Mouse (Mus musculus) kidney, postnatal 0 days (tissue): Measurements from ENCODE around the gene Ttc38. TPM values are rescaled to one million over a fixed set of nuclear protein-coding genes. Genes with fewer than 3 reads are reported as not detected.
A peak's percentile ranks its signal among the peaks of the same experiment; 100 is the strongest.

Experiments used
- ATAC-seq: fragments of 200-750 bp; cut with Nextera tagmentation; replicated peaks from 2 replicates; pipeline ENCODE4 v1.8.0; 2017; ENCODE audit warnings: low read depth, moderate number of reproducible peaks, moderate TSS enrichment, moderate library complexity; ENCODE audit not compliant: low FRiP score
- DNase-seq: peaks from one replicate; pipeline ENCODE4 v3.0.0-alpha.2; 2016; ENCODE audit warnings: low spot score
- H3K27ac ChIP-seq: fragments of 300-500 bp; sonication (generic); 2 replicates; pipeline ENCODE4 v1.5.1; 2014; ENCODE audit warnings: mild to moderate bottlenecking
- H3K27me3 ChIP-seq: fragments of 300-500 bp; sonication (generic); 2 replicates; pipeline ENCODE4 v1.6.1; 2014; ENCODE audit warnings: low read length, mixed read lengths; ENCODE audit not compliant: insufficient read depth
- H3K36me3 ChIP-seq: fragments of 300-500 bp; sonication (generic); 2 replicates; pipeline ENCODE4 v1.6.1; 2014; ENCODE audit warnings: low read length, mixed read lengths; ENCODE audit not compliant: insufficient read depth
- H3K4me1 ChIP-seq: fragments of 300-500 bp; sonication (generic); replicated peaks from 2 replicates; pipeline ENCODE4 v1.6.1; 2014; ENCODE audit warnings: antibody characterized with exemption, low read length, mixed read lengths; ENCODE audit not compliant: insufficient read depth
- H3K4me2 ChIP-seq: fragments of 300-500 bp; sonication (generic); 2 replicates; pipeline ENCODE4 v1.6.1; 2014; ENCODE audit warnings: mild to moderate bottlenecking, low read length, moderate library complexity, mixed read lengths
- H3K4me3 ChIP-seq: fragments of 300-500 bp; sonication (generic); replicated peaks from 2 replicates; pipeline ENCODE4 v1.5.1; 2014; ENCODE audit warnings: low read depth, low read length
- H3K9ac ChIP-seq: fragments of 300-500 bp; sonication (generic); 2 replicates; pipeline ENCODE4 v1.6.1; 2014; ENCODE audit warnings: low read depth, low read length
- H3K9me3 ChIP-seq: fragments of 300-500 bp; sonication (generic); replicated peaks from 2 replicates; pipeline ENCODE4 v1.6.1; 2016; ENCODE audit warnings: low read length, inconsistent platforms, mixed read lengths
- CTCF ChIP-seq: IDR thresholded peaks from 2 replicates; pipeline ENCODE4 v1.5.1; 2016; ENCODE audit warnings: antibody characterized with exemption, low read depth, mild to moderate bottlenecking, moderate library complexity
- WGBS: fragments of 180-500 bp; shearing (Covaris S2); extraction: QIAGEN DNeasy Blood & Tissue Kit; methylation state at CpG from one replicate; pipeline ENCODE4 v1.1.7; 2014; 5-methylcytosine and 5-hydroxymethylcytosine counted together
- polyA plus RNA-seq: library from polyadenylated mRNA; unstranded; fragments of >200 nt; fragmentation: Nextera tagmentation; extraction: Ambion mirVana; gene quantifications from 2 replicates; pipeline ENCODE4 v1.2.1, GENCODE M21; 2015

Ttc38 gene
- polyA plus RNA-seq, 1 experiment from 2014 or later, result 8.7 TPM

DNA sequence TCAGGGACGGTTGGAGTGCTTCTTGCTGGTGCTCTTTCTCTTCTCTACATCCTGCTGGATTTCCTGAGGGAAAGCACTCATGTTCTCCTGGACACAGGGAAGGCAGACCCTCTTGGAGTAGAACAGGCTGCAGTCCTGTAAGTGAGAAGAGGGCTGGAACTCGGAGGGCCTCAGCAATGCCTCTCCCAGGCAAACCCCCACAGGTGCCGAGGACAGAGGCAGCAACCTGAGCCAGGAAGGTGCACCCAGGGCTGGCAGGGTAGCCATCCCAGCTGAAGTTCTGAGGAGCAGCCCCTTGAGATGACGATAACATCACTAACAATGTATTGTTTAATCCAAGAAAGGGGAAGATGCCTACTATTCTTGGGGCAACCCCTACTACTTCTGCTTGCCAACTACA, 24.7 kb upstream of the Ttc38 start:
- Histone ChIP-seq H3K9me3 (no peaks in the 10 kb centered on the region), H3K9ac (no peak overlapping the region), H3K4me3 (no peak overlapping the region), H3K4me1 (no peaks in the 10 kb centered on the region), H3K36me3 (no peaks in the 10 kb centered on the region), H3K4me2 (no peak overlapping the region), H3K27me3 (no peaks in the 10 kb centered on the region), H3K27ac (no peak overlapping the region)
- 78% methylated on average over 4 of the region's 4 CpGs for WGBS
- ATAC-seq, result no peak
- no peak for DNase-seq
- TF ChIP-seq CTCF, result no peak

DNA sequence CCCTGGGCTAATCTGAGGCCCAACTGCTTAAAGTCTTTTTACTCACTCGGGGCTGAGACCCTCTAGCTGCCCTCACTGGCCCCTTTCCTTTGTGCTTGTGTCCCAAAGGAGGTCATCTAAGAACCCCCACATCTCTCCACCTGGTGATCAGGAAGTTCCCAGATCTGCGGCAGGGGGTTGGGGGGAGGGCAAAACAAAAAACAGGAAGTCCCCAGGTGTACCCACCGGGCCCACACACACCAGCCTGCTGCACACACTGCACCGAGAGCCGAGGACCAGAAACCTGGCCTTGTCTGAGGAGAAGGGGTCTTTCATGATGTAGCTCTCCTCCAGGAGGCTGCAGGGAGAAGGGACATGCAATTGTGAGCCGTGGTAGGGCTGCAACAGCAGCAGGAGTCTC, 24.1 kb upstream of the Ttc38 start:
- H3K4me3 ChIP-seq, result no peak overlapping the region
- WGBS, result 85% methylated on average over 6 of the region's 6 CpGs

DNA sequence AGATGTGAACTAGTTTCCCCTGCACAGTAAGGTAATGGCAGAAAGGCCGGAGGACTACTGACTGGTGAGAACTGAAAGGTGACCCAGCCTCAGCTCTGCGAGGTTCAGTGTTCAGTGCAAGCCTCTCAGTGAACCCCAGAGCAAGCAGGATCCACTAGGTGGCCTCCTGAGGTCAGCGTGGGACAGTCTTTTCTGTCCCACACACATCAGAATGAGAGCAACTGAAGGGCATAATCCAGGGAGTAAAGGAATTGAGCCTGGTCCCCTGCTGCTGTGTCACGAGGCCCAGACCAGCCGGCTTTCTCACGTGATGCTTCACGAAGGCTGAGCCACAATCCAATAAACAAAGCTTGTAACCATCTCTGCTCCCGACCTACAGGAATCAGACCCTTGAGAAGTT, 23.7 kb upstream of the Ttc38 start:
- ATAC-seq (no peak), DNase-seq (no peak)
- TF ChIP-seq CTCF, result no peak
- Histone ChIP-seq H3K4me2 (no peak overlapping the region), H3K9ac (no peak overlapping the region), H3K27ac (no peak overlapping the region), H3K4me1 (no peaks in the 10 kb centered on the region), H3K36me3 (no peaks in the 10 kb centered on the region), H3K27me3 (no peaks in the 10 kb centered on the region), H3K4me3 (no peak overlapping the region), H3K9me3 (no peaks in the 10 kb centered on the region)
- 64% methylated on average over 8 of the region's 8 CpGs for WGBS

More for the DNA sequence above, 24.1 kb upstream of the Ttc38 start:
- Histone ChIP-seq H3K9ac (no peak overlapping the region), H3K9me3 (no peaks in the 10 kb centered on the region), H3K27me3 (no peaks in the 10 kb centered on the region), H3K4me2 (no peak overlapping the region), H3K36me3 (no peaks in the 10 kb centered on the region), H3K27ac (no peak overlapping the region), H3K4me1 (no peaks in the 10 kb centered on the region)
- TF ChIP-seq CTCF, result no peak
- ATAC-seq (no peak), DNase-seq (no peak)

DNA sequence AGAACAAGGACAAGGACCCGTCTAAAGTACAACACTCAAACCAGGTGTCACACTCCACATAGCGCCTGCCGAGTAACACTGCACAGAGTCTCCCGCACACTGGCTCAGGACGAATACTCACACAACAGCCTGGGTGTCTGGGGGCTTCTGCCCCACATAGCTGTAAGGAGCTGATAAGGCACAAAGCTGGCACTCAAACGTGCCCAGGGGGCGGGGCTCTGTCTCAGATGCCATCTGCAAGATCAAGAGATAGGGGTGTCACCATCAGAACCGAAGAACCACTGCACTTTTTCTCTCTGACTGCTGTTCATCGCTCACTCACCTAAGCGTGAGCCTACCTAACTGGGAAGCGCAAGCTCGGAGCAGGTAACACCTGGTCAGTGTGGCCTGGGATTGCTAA, 23.0 kb upstream of the Ttc38 start:
- ATAC-seq (no peak), DNase-seq (no peak)
- H3K27me3 ChIP-seq, result no peaks in the 10 kb centered on the region
- no peaks in the 10 kb centered on the region for H3K36me3 ChIP-seq
- no peak for TF ChIP-seq CTCF
- H3K4me1 ChIP-seq, result no peaks in the 10 kb centered on the region
- H3K9me3 ChIP-seq, result no peaks in the 10 kb centered on the region
- H3K4me2 ChIP-seq, result no peak overlapping the region
- WGBS, result 85% methylated on average over 12 of the region's 12 CpGs
- H3K4me3 ChIP-seq, result no peak overlapping the region
- H3K9ac ChIP-seq, result no peak overlapping the region
- no peak overlapping the region for H3K27ac ChIP-seq

DNA sequence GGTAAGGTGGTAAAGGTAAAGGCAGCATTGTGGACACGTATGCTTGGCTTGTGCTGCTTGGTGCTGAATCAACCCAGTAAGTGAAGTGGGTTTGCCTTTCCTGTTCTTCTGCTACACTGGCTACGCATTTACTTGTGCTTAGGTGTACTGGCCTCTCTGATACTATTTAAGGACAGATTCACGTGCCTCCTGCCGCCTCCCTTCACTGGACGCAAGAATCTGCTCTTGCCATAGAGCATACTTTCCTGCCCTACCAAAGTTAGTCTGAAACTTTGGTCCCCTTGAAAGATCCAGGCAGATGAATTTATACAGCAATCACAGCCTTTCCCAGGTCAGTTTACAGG, 21.7 kb upstream of the Ttc38 start:
- Histone ChIP-seq H3K9ac (peak overlapping the region; percentile 83), H3K27me3 (no peaks in the 10 kb centered on the region), H3K9me3 (no peaks in the 10 kb centered on the region), H3K4me2 (peak overlapping the region; percentile 85), H3K4me1 (no peaks in the 10 kb centered on the region), H3K4me3 (no peak overlapping the region), H3K36me3 (no peaks in the 10 kb centered on the region), H3K27ac (peak overlapping the region; percentile 92; the same call in 1 of the 2 replicates)
- TF ChIP-seq CTCF, result no peak
- WGBS, result 61% methylated on average over 5 of the region's 5 CpGs
- ATAC-seq (no peak), DNase-seq (no peak)

DNA sequence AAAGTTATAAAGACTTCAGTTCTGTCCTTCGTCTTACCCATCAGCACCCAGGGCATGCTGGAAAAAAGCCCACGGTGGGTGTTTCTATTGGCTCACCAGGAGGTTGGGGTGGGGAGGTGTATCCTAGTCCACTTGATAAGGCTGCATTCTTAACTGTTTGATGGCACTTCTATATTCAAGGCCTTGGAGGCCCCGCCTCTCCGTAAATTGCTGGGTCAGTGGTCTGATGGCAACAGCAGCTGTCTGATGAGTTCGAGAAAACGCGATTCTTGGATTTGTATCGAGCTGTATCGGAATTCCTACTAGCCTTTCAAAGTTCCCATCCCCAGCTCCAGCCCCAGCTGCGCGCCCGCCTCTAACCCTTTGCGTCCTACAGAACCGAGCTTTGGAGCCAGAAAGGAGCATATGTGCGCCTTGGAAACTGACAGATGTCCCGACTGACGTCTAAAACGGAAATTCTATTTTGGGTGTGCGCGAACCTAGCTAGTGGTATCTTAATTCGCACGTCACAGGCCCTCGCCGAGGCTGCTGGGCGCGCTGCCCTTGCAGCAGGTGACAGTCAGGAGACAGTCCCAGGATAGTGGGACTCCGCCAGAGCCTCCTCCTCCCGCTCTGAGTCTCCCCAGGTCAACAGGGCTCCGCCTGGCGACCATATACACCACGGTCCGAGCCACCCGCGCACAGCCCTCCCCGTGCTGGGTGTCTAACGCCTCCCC, 21.1 kb upstream of the Ttc38 start:
- Histone ChIP-seq H3K4me2 (peak overlapping the region; percentile 85), H3K9me3 (no peaks in the 10 kb centered on the region), H3K9ac (peak overlapping the region; percentile 83), H3K4me1 (no peaks in the 10 kb centered on the region), H3K27me3 (no peaks in the 10 kb centered on the region), H3K27ac (peak overlapping the region; percentile 92), H3K36me3 (no peaks in the 10 kb centered on the region), H3K4me3 (peak overlapping the region; percentile 84)
- 2% methylated on average over 36 of the region's 36 CpGs for WGBS
- peak; percentile 81 for ATAC-seq
- DNase-seq, result no peak
- peak; percentile 32 for TF ChIP-seq CTCF
